Mouse (Mus musculus): Measurements from ENCODE around the gene Trim63. TPM values are rescaled to one million over a fixed set of nuclear protein-coding genes. Genes with fewer than 3 reads are reported as not detected.

Gene Trim63
- polyA plus RNA-seq, 1 experiment = 0.07 TPM

GRCm38 (mm10) chr4:134348078-134348477 lies 33.2 kb downstream of the Trim63 start:
- no peak for DNase-seq
- WGBS = 38% methylated on average over 11 of the region's 11 CpGs
- H3K4me3 ChIP-seq (replicated peaks; ENCODE audit: insufficient read depth, low read depth, low read length) = no peak overlapping the region
- H3K4me1 ChIP-seq (ENCODE audit: control insufficient read depth, insufficient read depth, low read length) = no peaks in the 10 kb centered on the region; the same call in 1 of the 2 replicates
- TF ChIP-seq POLR2A (IDR thresholded peaks at IDR 0.05; ENCODE audit: borderline replicate concordance, insufficient read depth, low read length) = no peak
- no peak for TF ChIP-seq CTCF (IDR thresholded peaks at IDR 0.05; ENCODE audit: borderline replicate concordance, insufficient read depth, low read depth, low read length)
- H3K27ac ChIP-seq (ENCODE audit: insufficient read depth, low read length) = no peak overlapping the region
- no peaks in the 10 kb centered on the region; the same call in 1 of the 2 replicates for H3K27me3 ChIP-seq (ENCODE audit: control insufficient read depth, insufficient read depth, low read length)

DNA sequence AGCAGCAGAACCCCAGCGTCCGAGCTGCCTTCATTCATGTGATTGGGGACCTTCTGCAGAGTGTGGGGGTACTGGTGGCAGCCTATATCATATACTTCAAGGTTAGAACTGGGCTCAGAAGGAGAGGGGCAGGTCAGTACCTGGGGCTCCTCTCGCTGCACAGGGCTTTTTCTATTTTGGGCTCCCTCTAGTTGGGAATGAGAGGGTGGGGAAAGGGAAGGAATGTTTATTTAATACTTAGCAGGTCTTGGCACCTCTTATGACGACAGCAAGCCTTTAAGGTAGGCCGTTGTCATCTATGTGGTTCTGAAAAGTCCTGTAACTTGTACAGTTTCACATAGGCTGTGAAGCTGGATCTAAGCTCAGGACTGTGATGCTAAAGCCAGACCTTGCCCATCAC lies 33.6 kb downstream of the Trim63 start:
- no peak overlapping the region for H3K27ac ChIP-seq (ENCODE audit: insufficient read depth, low read length)
- no peak for TF ChIP-seq CTCF (IDR thresholded peaks at IDR 0.05; ENCODE audit: borderline replicate concordance, insufficient read depth, low read depth, low read length)
- TF ChIP-seq POLR2A (IDR thresholded peaks at IDR 0.05; ENCODE audit: borderline replicate concordance, insufficient read depth, low read length) = no peak
- no peak overlapping the region for H3K4me3 ChIP-seq (replicated peaks; ENCODE audit: insufficient read depth, low read depth, low read length)
- DNase-seq = no peak
- H3K27me3 ChIP-seq (ENCODE audit: control insufficient read depth, insufficient read depth, low read length) = no peaks in the 10 kb centered on the region
- 66% methylated on average over 5 of the region's 5 CpGs for WGBS
- H3K4me1 ChIP-seq (ENCODE audit: control insufficient read depth, insufficient read depth, low read length) = no peaks in the 10 kb centered on the region

DNA sequence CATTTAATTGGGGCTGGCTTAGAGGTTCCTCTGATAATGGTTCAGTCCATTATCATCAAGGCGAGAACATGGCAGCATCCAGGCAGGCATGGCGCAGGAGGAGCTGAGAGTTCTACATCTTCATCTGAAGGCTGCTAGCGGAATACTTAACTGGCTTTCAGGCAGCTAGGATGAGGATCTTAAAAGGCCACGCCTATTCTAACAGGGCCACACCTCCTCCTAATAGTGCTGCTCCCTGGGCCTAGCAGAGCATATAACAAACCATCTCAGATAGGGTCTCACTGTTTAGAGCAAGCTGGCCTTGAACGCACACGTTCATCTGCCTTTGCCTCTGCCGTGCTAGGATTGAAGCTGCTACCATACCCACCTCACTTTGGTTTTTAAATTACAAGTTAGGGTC lies 34.9 kb downstream of the Trim63 start:
- no peak for DNase-seq
- TF ChIP-seq CTCF (IDR thresholded peaks at IDR 0.05; ENCODE audit: borderline replicate concordance, insufficient read depth, low read depth, low read length) = no peak
- no peak for TF ChIP-seq POLR2A (IDR thresholded peaks at IDR 0.05; ENCODE audit: borderline replicate concordance, insufficient read depth, low read length)

GRCm38 (mm10) chr4:134350641-134351040 lies 35.7 kb downstream of the Trim63 start:
- Histone ChIP-seq H3K27ac (ENCODE audit: insufficient read depth, low read length) (no peak overlapping the region), H3K4me1 (ENCODE audit: control insufficient read depth, insufficient read depth, low read length) (no peaks in the 10 kb centered on the region), H3K4me3 (replicated peaks; ENCODE audit: insufficient read depth, low read depth, low read length) (no peak overlapping the region), H3K27me3 (ENCODE audit: control insufficient read depth, insufficient read depth, low read length) (no peaks in the 10 kb centered on the region)
- DNase-seq = no peak
- TF ChIP-seq CTCF (IDR thresholded peaks at IDR 0.05; ENCODE audit: borderline replicate concordance, insufficient read depth, low read depth, low read length) = no peak
- TF ChIP-seq POLR2A (IDR thresholded peaks at IDR 0.05; ENCODE audit: borderline replicate concordance, insufficient read depth, low read length) = no peak
- WGBS = 83% methylated on average over 6 of the region's 6 CpGs

More for the DNA sequence above, 34.9 kb downstream of the Trim63 start:
- Histone ChIP-seq H3K4me1 (ENCODE audit: control insufficient read depth, insufficient read depth, low read length) (no peaks in the 10 kb centered on the region), H3K27ac (ENCODE audit: insufficient read depth, low read length) (no peak overlapping the region), H3K27me3 (ENCODE audit: control insufficient read depth, insufficient read depth, low read length) (no peaks in the 10 kb centered on the region), H3K4me3 (replicated peaks; ENCODE audit: insufficient read depth, low read depth, low read length) (no peak overlapping the region)
- WGBS = 89% methylated on average over 7 of the region's 7 CpGs

DNA sequence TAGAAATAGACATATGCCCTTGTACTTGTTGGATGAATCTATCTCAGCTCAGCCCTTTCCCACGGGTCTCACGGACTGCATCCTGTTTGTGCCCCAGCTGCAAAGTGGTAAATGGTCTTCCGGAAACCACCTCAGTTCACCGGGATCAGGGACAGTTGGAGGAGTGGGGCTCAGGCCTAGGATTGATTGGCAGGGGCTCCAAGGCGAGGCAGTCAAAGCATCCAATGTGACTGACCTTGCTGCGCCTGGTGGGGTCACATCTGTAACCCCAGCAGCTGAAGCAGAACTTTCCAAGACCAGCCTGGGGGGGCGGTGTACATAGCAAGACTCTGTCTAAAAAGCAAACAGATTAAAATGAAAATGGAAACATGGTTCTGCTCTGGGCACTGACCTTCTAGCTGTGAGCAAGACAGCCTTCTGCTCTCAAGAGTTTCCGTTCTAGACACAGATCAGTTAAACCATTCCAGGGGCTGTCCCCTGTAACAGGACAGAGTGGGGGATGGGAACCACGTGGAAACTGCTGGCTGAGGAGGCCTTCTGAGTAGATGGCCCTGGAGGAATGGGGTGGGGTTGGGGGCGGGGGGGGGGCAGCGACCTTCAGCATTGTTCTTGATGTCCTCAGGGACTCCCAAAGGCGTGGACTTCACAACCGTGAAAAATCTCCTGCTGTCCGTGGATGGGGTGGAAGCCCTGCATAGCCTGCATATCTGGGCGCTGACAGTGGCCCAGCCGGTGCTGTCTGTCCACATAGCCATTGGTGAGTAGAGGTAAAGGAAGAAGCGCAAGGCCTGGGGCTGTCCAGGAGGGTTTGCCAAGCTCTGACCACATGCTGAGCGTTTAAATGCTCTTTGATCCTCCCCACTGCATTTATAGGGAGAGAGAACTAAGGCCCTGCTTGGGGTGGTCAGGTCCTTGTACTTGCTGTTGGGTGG lies 36.7 kb downstream of the Trim63 start:
- Histone ChIP-seq H3K27me3 (ENCODE audit: control insufficient read depth, insufficient read depth, low read length) (no peaks in the 10 kb centered on the region), H3K4me3 (replicated peaks; ENCODE audit: insufficient read depth, low read depth, low read length) (no peak overlapping the region), H3K4me1 (ENCODE audit: control insufficient read depth, insufficient read depth, low read length) (no peaks in the 10 kb centered on the region), H3K27ac (ENCODE audit: insufficient read depth, low read length) (no peak overlapping the region)
- no peak for DNase-seq
- TF ChIP-seq POLR2A (IDR thresholded peaks at IDR 0.05; ENCODE audit: borderline replicate concordance, insufficient read depth, low read length) = no peak
- TF ChIP-seq CTCF (IDR thresholded peaks at IDR 0.05; ENCODE audit: borderline replicate concordance, insufficient read depth, low read depth, low read length) = no peak
- 52% methylated on average over 18 of the region's 18 CpGs for WGBS

GRCm38 (mm10) chr4:134352261-134352707 lies 37.4 kb downstream of the Trim63 start:
- TF ChIP-seq POLR2A (IDR thresholded peaks at IDR 0.05; ENCODE audit: borderline replicate concordance, insufficient read depth, low read length) (no peak), CTCF (IDR thresholded peaks at IDR 0.05; ENCODE audit: borderline replicate concordance, insufficient read depth, low read depth, low read length) (no peak)
- WGBS = 36% methylated on average over 12 of the region's 12 CpGs
- H3K4me1 ChIP-seq (ENCODE audit: control insufficient read depth, insufficient read depth, low read length) = peaks cover 4% of the 10 kb centered on the region; the same call in 1 of the 2 replicates
- DNase-seq = no peak
- H3K27ac ChIP-seq (ENCODE audit: insufficient read depth, low read length) = no peak overlapping the region
- H3K27me3 ChIP-seq (ENCODE audit: control insufficient read depth, insufficient read depth, low read length) = no peaks in the 10 kb centered on the region
- no peak overlapping the region for H3K4me3 ChIP-seq (replicated peaks; ENCODE audit: insufficient read depth, low read depth, low read length)

- TF ChIP-seq POLR2A (IDR thresholded peaks at IDR 0.05; ENCODE audit: borderline replicate concordance, insufficient read depth, low read length) = no peak
- TF ChIP-seq CTCF (IDR thresholded peaks at IDR 0.05; ENCODE audit: borderline replicate concordance, insufficient read depth, low read depth, low read length) = no peak
- DNase-seq = no peak
- 87% methylated on average over 7 of the region's 7 CpGs for WGBS
- Histone ChIP-seq H3K4me3 (replicated peaks; ENCODE audit: insufficient read depth, low read depth, low read length) (no peak overlapping the region), H3K27me3 (ENCODE audit: control insufficient read depth, insufficient read depth, low read length) (no peaks in the 10 kb centered on the region), H3K27ac (ENCODE audit: insufficient read depth, low read length) (no peak overlapping the region), H3K4me1 (ENCODE audit: control insufficient read depth, insufficient read depth, low read length) (peaks cover 7% of the 10 kb centered on the region; the same call in 1 of the 2 replicates)
Observed at GRCm38 (mm10) chr4:134352929-134353328, 38.0 kb downstream of the Trim63 start.

Measured in cerebellum, adult 2 months (tissue).